Mouse (Mus musculus): ENCODE data around the gene Cldn24. TPM values are rescaled to one million over a fixed set of nuclear protein-coding genes. Genes with fewer than 3 reads are reported as not detected.

Gene Cldn24
- polyA plus RNA-seq, 1 experiment from 2014 or later = not detected

- Histone ChIP-seq H3K36me3 (ENCODE audit: insufficient read depth, low read length) (no peaks in the 10 kb centered on the region), H3K4me1 (ENCODE audit: insufficient read depth, low read depth, low read length) (no peaks in the 10 kb centered on the region), H3K9ac (replicated peaks; ENCODE audit: low read depth) (no peak overlapping the region), H3K9me3 (ENCODE audit: low read length) (no peaks in the 10 kb centered on the region), H3K27ac (ENCODE audit: low read length) (no peak overlapping the region), H3K27me3 (replicated peaks; ENCODE audit: insufficient read depth, low read length) (no peaks in the 10 kb centered on the region), H3K4me2 (replicated peaks; ENCODE audit: low read depth, low read length) (no peak overlapping the region), H3K4me3 (ENCODE audit: low read depth, low read length) (no peak overlapping the region)
- ATAC-seq (no peak), DNase-seq (ENCODE audit: low spot score) (peak; percentile 11)
- WGBS = 37% methylated on average over 10 of the region's 10 CpGs
- TF ChIP-seq EP300 (IDR thresholded peaks at IDR 0.05) = no peak
- TF ChIP-seq CTCF (IDR thresholded peaks at IDR 0.05) = no peak
Measured at GRCm38 (mm10) chr8:47823777-47824176, 1.8 kb downstream of the Cldn24 start.

- Histone ChIP-seq H3K4me3 (ENCODE audit: low read depth, low read length) (no peak within 1 kb of the TSS), H3K4me1 (ENCODE audit: insufficient read depth, low read depth, low read length) (no peaks in the 10 kb centered on the region), H3K27ac (ENCODE audit: low read length) (no peak within 1 kb of the TSS), H3K9ac (replicated peaks; ENCODE audit: low read depth) (no peak within 1 kb of the TSS), H3K4me2 (replicated peaks; ENCODE audit: low read depth, low read length) (no peak within 1 kb of the TSS), H3K36me3 (ENCODE audit: insufficient read depth, low read length) (no peaks in the 10 kb centered on the region), H3K9me3 (ENCODE audit: low read length) (no peaks in the 10 kb centered on the region), H3K27me3 (replicated peaks; ENCODE audit: insufficient read depth, low read length) (no peaks in the 10 kb centered on the region)
- TF ChIP-seq CTCF (IDR thresholded peaks at IDR 0.05) (no peak), EP300 (IDR thresholded peaks at IDR 0.05) (no peak)
- ATAC-seq (no peak), DNase-seq (ENCODE audit: low spot score) (no peak)
- WGBS = 62% methylated on average over 13 of the region's 13 CpGs
Measured at GRCm38 (mm10) chr8:47824182-47824581, 2.2 kb downstream of the Cldn24 start, which contains the start of gene Cldn22. TSS of gene Cldn22 (plus strand) at chr8:47824482.

- ATAC-seq = no peak
- no peaks in the 10 kb centered on the region for H3K9me3 ChIP-seq (ENCODE audit: low read length)
Measured at GRCm38 (mm10) chr8:47825596-47825995, 3.7 kb downstream of the Cldn24 start.

GRCm38 (mm10) chr8:47826911-47827310 is 5.0 kb downstream of the Cldn24 start:
- no peak overlapping the region for H3K9ac ChIP-seq (replicated peaks; ENCODE audit: low read depth)
- no peaks in the 10 kb centered on the region for H3K27me3 ChIP-seq (replicated peaks; ENCODE audit: insufficient read depth, low read length)
- peaks cover 15% of the 10 kb centered on the region; the same call in 1 of the 2 replicates for H3K36me3 ChIP-seq (ENCODE audit: insufficient read depth, low read length)
- DNase-seq (ENCODE audit: low spot score) (no peak), ATAC-seq (no peak)
- H3K4me2 ChIP-seq (replicated peaks; ENCODE audit: low read depth, low read length) = no peak overlapping the region
- H3K9me3 ChIP-seq (ENCODE audit: low read length) = no peaks in the 10 kb centered on the region
- TF ChIP-seq EP300 (IDR thresholded peaks at IDR 0.05) = no peak
- TF ChIP-seq CTCF (IDR thresholded peaks at IDR 0.05) = no peak
- H3K4me3 ChIP-seq (ENCODE audit: low read depth, low read length) = no peak overlapping the region
- WGBS = 78% methylated on average over 9 of the region's 9 CpGs
- no peak overlapping the region for H3K27ac ChIP-seq (ENCODE audit: low read length)
- no peaks in the 10 kb centered on the region for H3K4me1 ChIP-seq (ENCODE audit: insufficient read depth, low read depth, low read length)

More at GRCm38 (mm10) chr8:47825596-47825995, 3.7 kb downstream of the Cldn24 start:
- Histone ChIP-seq H3K4me3 (ENCODE audit: low read depth, low read length) (no peak overlapping the region), H3K27ac (ENCODE audit: low read length) (no peak overlapping the region), H3K9ac (replicated peaks; ENCODE audit: low read depth) (no peak overlapping the region), H3K4me1 (ENCODE audit: insufficient read depth, low read depth, low read length) (no peaks in the 10 kb centered on the region), H3K36me3 (ENCODE audit: insufficient read depth, low read length) (peaks cover 9% of the 10 kb centered on the region; the same call in 1 of the 2 replicates), H3K27me3 (replicated peaks; ENCODE audit: insufficient read depth, low read length) (no peaks in the 10 kb centered on the region), H3K4me2 (replicated peaks; ENCODE audit: low read depth, low read length) (no peak overlapping the region)
- DNase-seq (ENCODE audit: low spot score) = peak; percentile 8
- TF ChIP-seq EP300 (IDR thresholded peaks at IDR 0.05) = no peak
- TF ChIP-seq CTCF (IDR thresholded peaks at IDR 0.05) = no peak
- 59% methylated on average over 5 of the region's 5 CpGs for WGBS

- no peak for ATAC-seq
Measured at GRCm38 (mm10) chr8:47832616-47833015, 10.7 kb downstream of the Cldn24 start.

GRCm38 (mm10) chr8:47833944-47834343 is 12.0 kb downstream of the Cldn24 start:
- Histone ChIP-seq H3K27ac (ENCODE audit: low read length) (no peak overlapping the region), H3K36me3 (ENCODE audit: insufficient read depth, low read length) (peaks cover 26% of the 10 kb centered on the region; the same call in 1 of the 2 replicates), H3K4me2 (replicated peaks; ENCODE audit: low read depth, low read length) (no peak overlapping the region), H3K4me3 (ENCODE audit: low read depth, low read length) (no peak overlapping the region), H3K27me3 (replicated peaks; ENCODE audit: insufficient read depth, low read length) (no peaks in the 10 kb centered on the region), H3K4me1 (ENCODE audit: insufficient read depth, low read depth, low read length) (no peaks in the 10 kb centered on the region), H3K9me3 (ENCODE audit: low read length) (no peaks in the 10 kb centered on the region), H3K9ac (replicated peaks; ENCODE audit: low read depth) (no peak overlapping the region)
- no peak for TF ChIP-seq EP300 (IDR thresholded peaks at IDR 0.05)
- TF ChIP-seq CTCF (IDR thresholded peaks at IDR 0.05) = no peak
- 86% methylated on average over 1 of the region's 1 CpGs for WGBS
- ATAC-seq (no peak), DNase-seq (ENCODE audit: low spot score) (no peak)

More at GRCm38 (mm10) chr8:47832616-47833015, 10.7 kb downstream of the Cldn24 start:
- H3K4me1 ChIP-seq (ENCODE audit: insufficient read depth, low read depth, low read length) = no peaks in the 10 kb centered on the region
- no peak overlapping the region for H3K4me3 ChIP-seq (ENCODE audit: low read depth, low read length)
- no peak overlapping the region for H3K9ac ChIP-seq (replicated peaks; ENCODE audit: low read depth)
- TF ChIP-seq EP300 (IDR thresholded peaks at IDR 0.05) = no peak
- TF ChIP-seq CTCF (IDR thresholded peaks at IDR 0.05) = no peak
- no peaks in the 10 kb centered on the region for H3K9me3 ChIP-seq (ENCODE audit: low read length)
- no peaks in the 10 kb centered on the region for H3K27me3 ChIP-seq (replicated peaks; ENCODE audit: insufficient read depth, low read length)
- H3K27ac ChIP-seq (ENCODE audit: low read length) = no peak overlapping the region
- DNase-seq (ENCODE audit: low spot score) = no peak
- 65% methylated on average over 6 of the region's 6 CpGs for WGBS
- peaks cover 25% of the 10 kb centered on the region; the same call in 1 of the 2 replicates for H3K36me3 ChIP-seq (ENCODE audit: insufficient read depth, low read length)
- H3K4me2 ChIP-seq (replicated peaks; ENCODE audit: low read depth, low read length) = no peak overlapping the region

GRCm38 (mm10) chr8:47843063-47843462 is 21.1 kb downstream of the Cldn24 start:
- TF ChIP-seq EP300 (IDR thresholded peaks at IDR 0.05) (no peak), CTCF (IDR thresholded peaks at IDR 0.05) (no peak)
- no peak for ATAC-seq

More at GRCm38 (mm10) chr8:47843063-47843462, 21.1 kb downstream of the Cldn24 start:
- no peak overlapping the region for H3K27ac ChIP-seq (ENCODE audit: low read length)
- H3K4me3 ChIP-seq (ENCODE audit: low read depth, low read length) = no peak overlapping the region
- H3K9ac ChIP-seq (replicated peaks; ENCODE audit: low read depth) = no peak overlapping the region
- H3K9me3 ChIP-seq (ENCODE audit: low read length) = no peaks in the 10 kb centered on the region
- DNase-seq (ENCODE audit: low spot score) = no peak
- H3K27me3 ChIP-seq (replicated peaks; ENCODE audit: insufficient read depth, low read length) = no peaks in the 10 kb centered on the region
- 87% methylated on average over 7 of the region's 7 CpGs for WGBS
- peaks cover 44% of the 10 kb centered on the region for H3K36me3 ChIP-seq (ENCODE audit: insufficient read depth, low read length)
- H3K4me1 ChIP-seq (ENCODE audit: insufficient read depth, low read depth, low read length) = no peaks in the 10 kb centered on the region
- no peak overlapping the region for H3K4me2 ChIP-seq (replicated peaks; ENCODE audit: low read depth, low read length)

All from lung, postnatal 0 days (tissue).